Mouse (Mus musculus) olfactory bulb, adult 2 months (tissue): ENCODE data around the gene Prmt9.

ENCODE experiments used
- CTCF ChIP-seq: fragments of 200-500 bp; IDR thresholded peaks from 2 replicates; pipeline ENCODE4 v1.5.1; 2012; ENCODE audit warnings: low read depth, mild to moderate bottlenecking, low read length, moderate library complexity; ENCODE audit not compliant: insufficient read depth
- POLR2A ChIP-seq: fragments of 200-500 bp; IDR thresholded peaks from 2 replicates; pipeline ENCODE4 v1.6.1; 2012; ENCODE audit warnings: mild to moderate bottlenecking, low read depth, low read length, moderate library complexity; ENCODE audit not compliant: insufficient read depth

GRCm38 (mm10) chr8:77515201-77515600, 34.0 kb upstream of the Prmt9 start:
- TF ChIP-seq CTCF (no peak), POLR2A (no peak)
